Mouse (Mus musculus): ENCODE data around the gene Rap1a.

Gene Rap1a

GRCm38 (mm10) chr3:105801191-105802166, at the start of gene Rap1a:
Gene Rap1a, minus strand, starts transcription at chr3:105801336.
- DNase-seq, result peak; percentile 73 to 75

DNA sequence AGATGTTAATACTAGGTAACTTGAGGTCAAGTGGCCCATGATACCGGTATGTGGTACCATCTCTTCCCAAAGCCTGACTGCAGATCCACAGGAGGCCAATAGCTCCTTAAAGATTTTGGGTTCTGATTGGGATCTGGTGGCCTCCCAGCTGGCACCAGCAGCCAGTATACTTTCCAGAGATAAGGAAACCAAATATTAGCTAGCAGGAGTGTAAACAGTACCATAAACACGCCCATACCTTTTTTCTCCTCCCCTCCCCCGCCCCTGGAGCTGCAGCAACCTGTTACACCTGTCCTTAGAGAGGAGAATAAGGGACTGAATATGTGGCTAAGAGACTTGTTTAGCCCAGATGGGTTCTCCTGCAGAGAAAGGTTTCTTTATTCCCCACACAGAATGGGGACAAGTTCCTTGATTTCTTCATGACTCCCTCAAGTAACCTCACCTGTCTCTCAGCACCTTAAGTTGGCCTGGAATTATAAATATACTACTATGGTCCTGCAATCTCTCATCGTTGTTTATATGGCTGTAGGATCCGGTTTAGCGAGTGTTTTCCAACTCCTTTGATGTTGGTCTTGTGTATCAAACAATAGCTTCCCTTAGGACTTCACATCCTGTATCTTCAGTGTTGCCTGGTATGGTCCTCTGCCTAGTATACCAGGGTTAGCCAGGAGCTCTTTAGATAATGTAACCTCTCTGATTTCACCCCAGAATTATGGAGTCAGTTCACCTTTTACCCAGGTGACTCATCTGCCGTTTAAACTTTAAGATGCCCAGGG, 45.3 kb upstream of the Rap1a start:
- DNase-seq, result peak; percentile 26 to 61

GRCm38 (mm10) chr3:105839836-105840235, 38.7 kb upstream of the Rap1a start:
- no peak for DNase-seq

DNA sequence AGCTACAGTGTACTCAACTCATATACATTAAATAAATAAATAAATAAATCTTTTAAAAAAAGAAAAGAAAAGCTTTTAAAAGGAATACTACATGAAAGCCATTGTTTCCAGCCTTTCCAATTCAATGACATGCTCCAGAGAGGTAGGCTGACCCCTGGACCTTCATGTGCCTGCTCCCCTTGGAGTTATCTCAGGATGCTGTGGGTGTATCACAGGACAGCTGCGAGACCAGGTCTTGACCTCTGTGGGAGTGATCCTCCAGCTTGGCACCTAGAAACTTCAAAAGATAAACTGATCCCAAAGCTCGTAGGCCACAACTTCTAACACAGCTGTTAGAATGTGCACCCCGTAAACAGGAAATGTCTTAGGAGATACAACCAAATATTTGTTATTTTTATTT, 37.5 kb upstream of the Rap1a start:
- no peak for DNase-seq

GRCm38 (mm10) chr3:105836883-105837282, 35.7 kb upstream of the Rap1a start:
- no peak for DNase-seq

- no peak for DNase-seq
These were observed 34.7 kb upstream of the Rap1a start for GRCm38 (mm10) chr3:105835875-105836274.

GRCm38 (mm10) chr3:105831584-105831983, 30.4 kb upstream of the Rap1a start:
- no peak for DNase-seq

GRCm38 (mm10) chr3:105825501-105826161, 24.5 kb upstream of the Rap1a start:
- peak; percentile 65 to 83 for DNase-seq

GRCm38 (mm10) chr3:105824704-105825103, 23.6 kb upstream of the Rap1a start:
- DNase-seq, result no peak

DNA sequence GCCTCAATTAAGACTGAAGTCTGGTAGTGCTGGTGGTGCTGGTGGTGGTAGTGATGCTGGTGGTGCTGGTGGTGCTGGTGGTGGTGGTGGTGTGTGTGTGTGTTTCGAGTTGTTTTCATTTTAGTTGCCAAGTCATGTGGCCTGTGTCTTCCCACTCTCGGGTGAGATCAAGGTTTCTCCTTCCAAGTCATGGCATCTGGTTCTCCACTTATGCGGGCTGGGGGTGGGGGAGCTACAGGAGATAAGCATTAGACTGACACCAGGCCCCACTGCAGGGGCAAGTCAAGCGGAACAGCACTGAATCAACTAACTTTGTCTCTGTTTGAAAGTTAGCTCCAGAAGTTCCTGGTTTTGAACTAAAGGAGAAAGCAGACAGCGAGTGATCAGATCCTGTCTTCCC, 23.0 kb upstream of the Rap1a start:
- no peak for DNase-seq

GRCm38 (mm10) chr3:105823609-105824008, 22.5 kb upstream of the Rap1a start:
- no peak for DNase-seq

DNA sequence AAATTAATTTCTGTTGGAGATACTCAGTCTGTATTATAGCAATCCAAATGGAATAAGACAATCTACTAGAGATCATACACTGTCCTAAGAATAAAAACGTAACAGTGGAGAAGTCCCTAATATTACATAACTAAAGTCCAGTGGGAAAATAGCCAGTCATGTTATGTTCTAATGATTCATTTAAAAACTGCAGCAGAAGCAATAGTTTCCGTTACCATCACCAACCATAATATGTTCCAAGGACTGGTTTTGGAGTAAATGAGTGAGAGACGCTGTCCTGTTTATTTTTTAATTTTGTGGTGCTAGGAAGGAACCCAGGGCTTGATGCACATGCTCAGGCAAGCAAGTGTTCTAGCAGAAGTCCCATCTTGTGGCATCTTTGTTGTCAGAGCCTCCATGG, 20.4 kb upstream of the Rap1a start:
- DNase-seq, result no peak

GRCm38 (mm10) chr3:105820272-105820671, 19.1 kb upstream of the Rap1a start:
- DNase-seq, result no peak

GRCm38 (mm10) chr3:105818130-105819004, 17.2 kb upstream of the Rap1a start:
- peak; percentile 59 to 78 for DNase-seq

- DNase-seq, result no peak
These were observed 15.0 kb upstream of the Rap1a start for GRCm38 (mm10) chr3:105816089-105816488.

DNA sequence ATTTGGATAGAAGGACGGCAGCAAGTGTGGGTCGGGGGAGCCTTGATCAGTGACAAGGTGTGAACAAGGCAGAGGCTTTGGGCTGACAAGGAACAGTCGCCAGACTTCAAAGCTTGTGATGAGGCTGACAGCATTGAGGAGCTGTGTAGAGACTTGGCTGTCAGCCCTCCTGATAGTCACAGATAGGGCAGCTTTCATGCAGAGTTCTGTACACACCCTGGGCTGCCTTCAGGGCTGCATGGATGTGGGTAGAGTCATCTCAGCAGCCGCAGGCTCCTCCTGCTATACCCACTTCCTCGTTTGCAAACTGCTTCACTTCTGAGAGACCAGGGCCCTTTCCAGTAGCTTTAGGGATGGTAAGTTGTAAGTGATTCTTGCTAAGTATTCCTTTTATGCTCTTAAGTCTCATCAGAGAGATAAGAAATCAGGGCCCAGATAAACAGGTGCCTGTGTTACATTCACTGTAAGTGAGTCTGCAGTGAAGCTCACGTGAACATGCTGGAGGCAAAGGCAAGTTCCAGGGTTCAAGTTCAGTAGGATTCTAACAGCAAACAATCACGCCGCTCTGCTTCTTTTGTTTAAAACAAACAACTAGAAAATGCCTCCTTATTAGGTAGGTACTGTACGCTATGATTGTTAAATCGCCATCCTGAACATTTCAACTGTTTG, 14.2 kb upstream of the Rap1a start:
- DNase-seq, result peak; percentile 38 to 46

GRCm38 (mm10) chr3:105811146-105811545, 10.0 kb upstream of the Rap1a start:
- DNase-seq, result no peak

- peak in 1 of 2 experiments; percentile 73 for DNase-seq
These were observed 7.3 kb upstream of the Rap1a start for GRCm38 (mm10) chr3:105808179-105809037.

- no peak for DNase-seq
These were observed 6.5 kb upstream of the Rap1a start for GRCm38 (mm10) chr3:105807672-105808071.

GRCm38 (mm10) chr3:105806519-105807249, 5.5 kb upstream of the Rap1a start:
- DNase-seq, result no peak
